Mouse (Mus musculus): Measurements from ENCODE around the gene Gm14305. TPM values are rescaled to one million over a fixed set of nuclear protein-coding genes. Genes with fewer than 3 reads are reported as not detected.

Gm14305 gene
- polyA plus RNA-seq (2012; ENCODE audit: low replicate concordance): 1.1 TPM in 1 of 2 replicates, not detected in the other

GRCm38 (mm10) chr2:176708051-176708450 lies at the start of gene Gm14305:
Gene Gm14305 (plus strand): TSS chr2:176708328.

GRCm38 (mm10) chr2:176670222-176670621 lies 37.9 kb upstream of the Gm14305 start, which contains the start of gene Zfp973:
Gene Zfp973 (plus strand): TSS chr2:176670522.

Other genes with a start within 250 kb of the Gm14305 start
- 0.54 TPM in 1 of 2 replicates, not detected in the other for gene Gm14434, start 221.5 kb upstream of the Gm14305 start, polyA plus RNA-seq (2012; ENCODE audit: low replicate concordance)
- gene Zfp967, start 187.3 kb upstream of the Gm14305 start, polyA plus RNA-seq (2012; ENCODE audit: low replicate concordance): not detected in 2 replicates
- not detected in 2 replicates for gene Gm14308, start 72.0 kb upstream of the Gm14305 start, polyA plus RNA-seq (2012; ENCODE audit: low replicate concordance)
- gene Zfp973, start 37.8 kb upstream of the Gm14305 start, polyA plus RNA-seq (2012; ENCODE audit: low replicate concordance): not detected in 2 replicates
- not detected in 2 replicates for gene Gm14295, start 90.3 kb downstream of the Gm14305 start, polyA plus RNA-seq (2012; ENCODE audit: low replicate concordance)
- not detected in 2 replicates for gene Gm14408, start 122.8 kb downstream of the Gm14305 start, polyA plus RNA-seq (2012; ENCODE audit: low replicate concordance)
- 0.20 and 0.46 TPM in 2 replicates for gene Gm14296, start 219.5 kb downstream of the Gm14305 start, polyA plus RNA-seq (2012; ENCODE audit: low replicate concordance)